Mouse (Mus musculus) thymus, postnatal 14 days (tissue): ENCODE measurements at regions not wholly inside any gene's neighbourhood (a gene's known extent, or its start where the extent isn't known, plus 50 kb on each side); places are given as distances from the start of the nearest gene placed in this dataset.

Source experiments
- DNase-seq: peaks from one replicate; pipeline ENCODE4 v3.0.0; 2021

DNA sequence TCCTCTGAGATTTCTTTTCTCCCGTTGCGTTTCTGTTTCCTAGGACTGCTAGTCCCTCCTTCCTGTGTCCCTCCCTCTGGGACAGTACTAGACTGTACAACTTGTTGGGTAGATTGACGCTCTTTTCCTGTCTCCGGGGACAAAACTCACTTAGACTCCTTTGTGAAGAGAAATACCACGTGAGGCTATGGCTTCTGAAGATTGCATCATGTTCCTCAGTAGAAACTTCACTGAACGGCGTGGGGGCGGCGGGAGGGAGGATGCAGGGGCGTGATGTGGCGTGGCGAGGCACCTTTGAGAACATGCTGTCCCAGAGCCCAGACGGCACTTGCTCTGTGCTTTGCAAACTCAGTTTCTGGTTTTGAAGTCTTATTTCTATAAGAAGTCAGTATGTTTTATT lies 78.5 kb downstream of the Spata18 start:
- DNase-seq: no peak

DNA sequence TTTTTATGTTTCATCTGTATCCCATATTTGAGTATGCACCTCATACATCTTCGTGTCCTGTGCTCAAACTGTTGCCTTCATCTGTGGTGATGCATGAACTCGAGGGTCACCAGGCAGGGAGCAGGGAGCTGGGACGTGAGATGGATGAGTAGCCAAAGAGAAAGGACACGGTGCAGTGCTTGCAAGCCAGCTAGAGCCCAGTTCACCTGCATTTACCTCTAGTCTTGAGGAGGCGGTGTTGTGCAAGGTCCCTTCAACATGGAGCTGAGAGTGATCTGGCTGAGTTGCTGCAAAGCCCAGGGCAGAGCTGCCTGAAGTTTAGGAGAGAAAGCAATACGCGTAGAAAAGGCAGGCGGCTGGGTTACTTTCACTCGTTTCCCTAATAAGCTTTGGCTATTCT lies 80.2 kb downstream of the Spata18 start:
- no peak for DNase-seq

DNA sequence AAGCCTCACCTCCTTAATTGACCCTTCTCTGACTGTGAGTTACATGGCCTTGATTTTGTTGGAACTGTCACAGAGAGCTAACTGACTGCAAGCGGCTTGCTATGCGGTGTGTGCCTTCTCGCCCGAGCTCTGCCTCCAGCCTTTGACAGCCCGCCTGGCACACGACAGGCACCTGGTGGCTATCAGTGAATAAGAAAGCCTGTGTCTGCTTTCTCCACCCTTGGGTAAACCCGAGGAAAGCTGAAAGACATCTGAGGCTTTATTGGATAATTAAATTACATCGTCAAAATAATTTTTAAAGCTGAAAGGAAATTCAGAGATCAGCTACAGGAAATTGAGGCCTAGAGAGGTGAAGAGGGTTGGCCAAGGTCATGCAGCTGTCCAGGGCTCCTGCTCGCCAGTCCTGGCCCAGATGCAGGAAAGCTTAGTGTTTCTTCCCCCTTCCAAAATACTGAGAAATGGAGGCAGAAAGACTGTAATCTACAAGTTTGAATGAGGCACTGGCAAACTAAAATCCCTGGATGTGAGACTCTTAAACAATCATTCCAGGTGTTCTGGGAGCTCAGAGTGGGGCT lies 80.9 kb downstream of the Spata18 start:
- no peak for DNase-seq

DNA sequence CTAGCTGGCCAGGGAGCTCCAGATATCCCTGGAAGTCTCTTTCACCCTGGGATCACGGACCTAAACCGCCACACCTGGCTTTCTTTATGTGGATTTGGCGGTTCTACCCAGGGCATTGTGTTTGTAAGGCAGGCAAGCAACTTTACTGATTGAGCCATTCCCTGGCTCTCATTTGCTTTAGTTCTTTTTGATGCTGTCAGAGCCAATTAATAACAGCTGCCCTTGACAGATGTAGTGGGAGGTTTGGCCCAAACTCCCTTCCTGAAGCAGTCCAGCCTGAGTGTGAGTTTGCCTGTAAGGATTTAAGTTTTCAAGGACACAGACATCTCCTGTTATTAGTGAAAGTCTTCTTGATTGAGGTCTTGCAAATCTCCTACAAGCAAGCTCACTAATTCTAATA lies 89.6 kb downstream of the Spata18 start:
- DNase-seq: no peak

DNA sequence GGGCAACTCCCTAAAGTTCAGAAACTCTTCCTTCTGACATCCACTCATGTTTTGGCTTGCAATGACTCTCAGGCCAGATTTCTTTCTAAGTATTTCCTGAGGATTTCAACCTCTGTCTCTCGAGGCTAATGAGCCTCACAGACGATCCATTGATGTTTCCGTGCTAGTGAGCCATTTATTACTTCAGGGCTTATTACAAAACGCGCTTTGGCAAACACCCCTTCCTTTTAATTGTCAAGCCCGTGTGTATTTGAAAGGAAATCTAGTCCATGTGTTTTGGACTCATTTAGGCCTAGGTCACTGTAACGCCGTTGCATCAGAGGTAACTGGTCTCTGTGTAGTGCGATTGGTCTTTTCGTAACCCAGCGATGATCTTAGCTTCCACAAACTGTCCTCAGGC lies 90.3 kb downstream of the Spata18 start:
- DNase-seq: no peak

DNA sequence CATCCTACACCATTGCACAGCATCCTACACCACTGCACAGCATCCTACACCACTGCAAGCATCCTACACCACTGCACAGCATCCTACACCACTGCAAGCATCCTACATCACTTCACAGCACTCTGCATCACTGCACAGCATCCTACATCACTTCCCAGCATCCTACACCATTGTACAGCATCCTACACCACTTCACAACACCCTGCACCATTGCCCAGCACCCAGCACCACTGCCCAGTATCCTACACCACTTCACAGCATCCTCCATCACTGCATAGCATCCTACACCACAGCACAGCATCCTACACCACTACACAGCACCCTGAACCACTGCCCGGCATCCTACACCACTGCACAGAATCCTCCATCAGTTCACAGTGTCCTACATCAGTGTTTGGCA lies 92.8 kb downstream of the Spata18 start:
- no peak for DNase-seq

DNA sequence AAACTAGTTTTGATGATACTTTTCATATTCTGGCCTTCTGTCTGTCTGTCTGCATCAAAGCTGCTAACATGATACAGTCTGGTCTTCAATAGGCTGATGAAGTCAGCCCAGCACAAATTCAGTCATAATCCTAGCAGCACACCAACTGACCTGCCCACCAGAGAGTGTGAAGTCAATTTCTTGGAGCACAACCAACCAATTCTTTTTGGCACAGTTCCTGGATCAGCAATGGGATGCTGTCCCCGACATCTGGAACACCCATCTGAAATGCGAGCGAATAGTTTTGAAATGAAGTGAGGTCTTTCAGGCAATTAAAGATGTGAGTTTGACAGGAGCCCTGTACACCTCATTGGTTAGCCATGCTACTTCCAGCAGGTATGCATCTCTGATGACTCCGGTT lies 98.6 kb downstream of the Spata18 start:
- no peak for DNase-seq

DNA sequence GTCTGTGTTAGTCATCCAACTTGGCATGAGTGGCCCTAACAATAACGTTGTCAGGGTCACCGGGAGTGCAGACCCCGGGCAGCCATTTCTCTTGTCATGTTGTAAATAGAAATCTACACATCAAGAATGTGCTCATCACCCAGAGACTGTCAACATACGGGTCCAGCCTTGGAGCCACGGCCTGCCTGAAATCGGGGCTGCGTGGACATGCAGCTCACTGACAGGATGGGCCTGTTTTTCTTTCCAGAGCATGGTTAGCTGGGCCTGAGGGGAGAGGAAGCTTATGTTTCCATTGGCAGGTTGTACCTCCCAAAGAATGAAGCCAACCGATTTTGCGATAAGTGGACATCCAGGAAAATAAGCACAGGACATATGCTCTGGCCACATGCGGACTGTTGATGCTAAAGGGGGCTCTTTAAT lies 101.1 kb downstream of the Spata18 start:
- DNase-seq: no peak

DNA sequence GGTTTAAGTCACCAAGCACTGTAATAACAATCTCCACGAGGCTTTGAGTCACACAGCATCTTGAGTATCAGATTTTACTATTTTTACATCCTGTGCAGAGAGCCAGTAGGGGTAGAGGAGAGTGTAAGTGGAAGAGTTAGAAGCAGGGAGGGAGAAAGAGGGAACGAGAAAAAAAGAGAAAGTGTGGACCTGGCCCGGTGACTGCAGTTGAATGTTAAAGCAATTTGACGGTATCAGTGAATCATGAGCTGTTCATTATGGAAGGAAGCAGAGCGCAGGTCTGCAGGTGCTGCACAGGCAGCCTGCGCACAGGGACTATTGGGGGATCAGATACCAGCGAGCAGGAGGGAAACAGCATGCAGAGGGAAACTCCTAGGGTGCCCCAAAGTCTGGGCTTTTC lies 102.6 kb downstream of the Spata18 start:
- DNase-seq: no peak

DNA sequence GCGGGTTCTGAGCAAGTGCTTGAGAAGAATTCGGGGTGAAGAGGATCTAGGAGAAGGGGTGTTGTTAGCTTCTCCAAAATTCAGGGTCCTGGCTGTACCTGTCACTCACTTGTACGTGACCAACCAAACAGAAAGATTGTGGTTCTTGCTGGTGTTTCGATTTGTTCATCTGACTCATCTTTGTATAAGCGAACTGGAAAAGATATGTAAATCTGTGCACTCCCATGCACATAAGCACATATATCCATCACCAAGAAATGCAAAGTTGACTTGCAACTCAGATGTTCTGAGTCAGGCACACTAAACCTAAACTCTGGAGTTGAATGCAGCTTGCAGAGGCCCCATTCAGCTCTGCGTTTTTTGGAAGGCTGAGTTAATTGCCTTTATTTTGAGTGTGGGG lies 107.4 kb downstream of the Spata18 start:
- no peak for DNase-seq

DNA sequence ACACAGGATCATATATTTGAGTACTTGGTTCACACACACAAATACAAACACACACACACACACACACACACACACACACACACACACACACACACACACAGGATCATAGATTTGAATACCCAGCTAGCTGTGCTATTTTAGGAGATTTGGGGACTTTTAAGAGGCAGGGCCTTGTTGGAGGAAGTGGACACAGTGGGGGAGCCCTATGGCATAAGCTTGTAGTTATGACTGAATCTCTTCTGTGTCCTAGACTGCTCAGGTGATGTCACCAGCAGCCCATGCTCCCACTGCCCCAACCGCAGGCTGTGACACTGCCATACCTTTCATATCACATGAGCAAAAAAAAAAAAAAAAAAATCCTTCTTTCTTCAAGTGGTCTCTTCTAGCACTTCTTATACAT lies 110.1 kb downstream of the Spata18 start:
- no peak for DNase-seq

DNA sequence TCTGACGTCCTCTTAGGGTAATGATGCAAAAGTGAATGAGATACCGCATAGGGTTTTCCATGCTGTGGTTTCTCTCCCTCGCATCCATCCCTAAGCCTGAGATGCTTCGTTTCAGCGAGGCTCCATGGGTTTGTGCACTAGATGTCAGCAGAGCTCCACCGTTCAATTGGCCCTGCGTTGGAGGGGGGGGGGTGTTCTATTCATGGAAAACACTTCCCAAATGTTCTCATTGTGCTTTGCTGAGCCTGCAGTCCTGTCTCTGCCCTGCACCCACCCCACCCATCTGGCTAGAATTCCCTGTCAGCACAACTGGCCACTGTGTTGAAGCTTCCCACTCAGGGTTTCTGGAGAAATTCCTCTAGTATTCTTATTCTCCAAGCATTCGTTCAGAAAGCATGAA lies 110.5 kb downstream of the Spata18 start:
- DNase-seq: no peak

DNA sequence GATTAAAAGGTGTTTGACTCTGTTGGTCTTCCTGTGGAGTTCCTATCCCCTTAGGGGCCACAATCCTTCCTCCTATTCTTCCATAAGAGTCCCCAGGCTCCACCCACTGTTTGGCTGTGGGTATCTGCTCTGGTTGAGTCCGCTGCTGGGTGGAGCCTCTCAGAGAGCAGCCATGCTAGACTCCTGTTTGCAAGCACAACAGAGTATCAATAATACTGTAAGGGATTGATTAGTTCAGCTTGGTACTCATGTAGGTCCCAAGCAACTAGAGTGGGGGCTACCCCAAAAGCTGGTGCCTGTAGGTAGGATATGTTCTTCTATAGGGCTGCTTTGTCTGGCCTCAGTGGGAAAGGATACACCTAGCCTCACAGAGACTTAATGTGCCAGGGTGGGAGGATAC lies 113.0 kb downstream of the Spata18 start:
- no peak for DNase-seq

DNA sequence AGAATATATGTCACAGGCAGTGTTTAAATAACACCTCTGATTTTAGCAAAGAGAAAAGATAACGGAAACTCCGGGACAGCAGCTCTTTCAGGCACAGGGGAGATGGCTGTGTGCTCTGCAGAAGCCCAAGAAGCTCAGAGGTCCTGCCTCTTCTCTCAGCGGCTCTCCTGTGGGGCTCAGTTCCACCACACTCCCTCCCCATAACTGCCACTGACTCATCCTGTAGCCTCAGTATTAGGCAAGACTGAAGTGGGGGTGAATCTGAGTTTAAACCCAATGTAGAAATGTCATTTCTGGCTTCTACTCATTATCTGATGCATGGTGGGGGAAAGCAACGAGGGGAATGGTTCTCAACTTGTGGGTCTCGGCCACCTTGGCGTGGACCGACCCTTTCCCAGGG lies 114.3 kb downstream of the Spata18 start:
- DNase-seq: no peak

DNA sequence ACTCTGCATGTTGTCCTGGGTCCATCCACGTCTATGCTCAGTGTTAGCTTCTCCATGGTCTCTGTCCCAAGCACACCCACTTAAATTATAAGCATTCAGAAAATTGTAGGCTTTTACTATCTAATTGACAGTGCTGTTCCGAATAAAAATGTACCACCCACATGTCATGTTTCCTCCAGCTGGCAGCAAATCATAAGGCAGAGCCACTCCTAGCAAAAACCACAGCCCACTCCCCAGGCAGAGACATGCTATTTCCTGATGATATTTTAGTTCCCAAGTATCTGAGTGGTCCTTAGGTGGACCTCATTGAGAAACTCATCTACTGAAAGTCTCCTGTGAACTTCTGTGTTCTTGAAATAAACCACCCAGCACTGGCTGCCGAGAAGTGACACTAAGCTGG lies 117.1 kb downstream of the Spata18 start:
- no peak for DNase-seq

DNA sequence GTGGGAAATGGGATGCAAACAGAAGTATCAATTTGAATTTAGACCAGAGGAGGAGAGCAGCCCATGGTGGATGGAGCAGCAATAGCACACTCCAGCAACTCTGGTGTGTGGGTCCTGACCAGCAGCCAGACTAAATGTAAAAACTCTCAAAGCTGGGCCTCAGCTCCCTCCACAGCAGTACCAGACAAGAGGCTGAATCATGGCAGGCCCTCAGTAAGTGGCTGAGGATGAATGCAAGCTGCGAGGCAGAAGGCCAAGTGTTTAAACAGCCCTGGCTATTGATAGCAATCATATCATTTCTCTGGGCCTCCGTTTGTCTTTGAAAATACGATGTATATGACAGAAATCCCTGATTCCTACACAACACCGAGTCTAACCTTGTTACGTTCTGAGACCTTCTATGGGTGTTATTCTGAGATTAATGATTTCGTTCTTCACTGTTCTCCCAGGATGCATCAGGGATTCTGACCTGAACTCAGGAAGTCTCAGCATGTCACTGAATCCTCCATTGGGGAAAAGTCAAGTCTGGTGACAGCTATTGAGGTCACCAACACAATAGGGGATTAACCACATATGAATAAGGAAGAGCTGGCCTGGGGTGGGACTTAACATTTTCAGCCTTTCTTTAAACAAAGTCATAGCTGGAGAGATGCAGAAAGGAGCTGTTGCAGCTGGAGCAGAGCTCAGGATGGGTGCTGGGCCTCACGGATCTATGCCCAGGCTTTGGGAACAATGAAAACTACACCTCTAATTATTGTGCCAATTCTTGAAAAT lies 124.8 kb downstream of the Spata18 start:
- no peak for DNase-seq

DNA sequence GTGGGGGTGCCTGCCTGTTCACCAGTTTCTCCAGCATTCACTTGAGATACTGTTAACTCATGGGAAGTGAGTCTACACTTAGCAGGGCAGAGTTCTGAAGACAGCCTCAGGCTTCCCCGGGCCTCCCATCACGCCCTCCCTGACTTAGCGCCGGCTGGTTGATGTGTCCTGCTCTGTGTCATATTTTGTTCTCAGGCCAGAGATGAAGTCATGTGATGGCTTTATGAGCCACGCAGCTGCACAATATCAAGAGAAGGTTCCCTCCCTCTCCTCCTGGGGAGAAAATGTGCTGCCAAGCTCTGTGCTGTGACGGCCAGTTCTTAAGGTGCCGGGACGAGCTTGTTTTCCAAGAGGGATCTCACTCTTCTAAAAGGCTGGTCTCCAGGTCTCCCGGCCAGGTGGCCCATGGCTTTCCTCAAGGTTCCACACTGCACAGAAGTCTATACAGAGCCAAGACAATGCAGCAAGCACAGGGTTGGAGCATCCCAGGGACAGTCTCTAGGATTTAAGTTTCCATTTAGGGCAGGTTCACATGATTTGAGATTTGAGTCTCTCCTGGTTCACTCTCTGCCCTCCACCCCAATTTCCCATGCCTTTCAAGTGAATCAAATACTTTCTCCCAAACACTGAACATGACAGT lies 126.2 kb downstream of the Spata18 start:
- DNase-seq: no peak

DNA sequence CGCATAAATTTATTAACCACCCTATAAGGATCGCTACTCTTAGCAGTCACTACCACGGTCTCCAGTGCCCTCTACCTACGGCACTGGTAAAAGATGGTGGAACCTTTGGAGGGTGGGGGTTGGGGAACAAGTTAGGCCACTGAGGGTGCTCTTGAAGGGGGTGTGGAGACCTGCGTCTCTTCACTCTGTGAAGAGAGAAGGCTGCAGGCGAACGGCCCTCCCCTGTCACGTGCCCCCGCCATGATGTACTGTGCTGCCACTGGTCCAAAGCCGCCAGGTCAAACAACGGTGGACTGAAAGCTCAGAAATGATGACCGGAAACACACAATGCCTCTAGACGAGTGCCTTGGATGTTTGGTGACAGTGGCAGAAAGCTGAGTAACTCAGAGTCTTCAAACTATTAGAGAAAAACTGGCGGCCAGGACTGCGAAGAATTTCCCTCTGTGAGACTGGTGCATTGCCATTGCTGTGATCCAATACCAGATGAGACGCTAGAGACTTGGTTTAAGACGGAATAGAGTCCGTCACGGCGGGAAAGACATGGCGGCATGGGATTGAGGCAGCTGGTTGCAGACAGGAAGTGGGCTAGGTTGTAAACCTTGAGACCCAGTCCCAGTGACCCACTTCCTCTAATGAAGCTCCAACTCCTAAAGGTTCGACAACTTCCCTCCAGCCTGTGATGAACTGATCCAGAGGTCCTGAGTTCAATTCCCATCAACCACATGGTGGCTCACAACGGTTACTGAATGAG lies 130.2 kb downstream of the Spata18 start:
- no peak for DNase-seq

DNA sequence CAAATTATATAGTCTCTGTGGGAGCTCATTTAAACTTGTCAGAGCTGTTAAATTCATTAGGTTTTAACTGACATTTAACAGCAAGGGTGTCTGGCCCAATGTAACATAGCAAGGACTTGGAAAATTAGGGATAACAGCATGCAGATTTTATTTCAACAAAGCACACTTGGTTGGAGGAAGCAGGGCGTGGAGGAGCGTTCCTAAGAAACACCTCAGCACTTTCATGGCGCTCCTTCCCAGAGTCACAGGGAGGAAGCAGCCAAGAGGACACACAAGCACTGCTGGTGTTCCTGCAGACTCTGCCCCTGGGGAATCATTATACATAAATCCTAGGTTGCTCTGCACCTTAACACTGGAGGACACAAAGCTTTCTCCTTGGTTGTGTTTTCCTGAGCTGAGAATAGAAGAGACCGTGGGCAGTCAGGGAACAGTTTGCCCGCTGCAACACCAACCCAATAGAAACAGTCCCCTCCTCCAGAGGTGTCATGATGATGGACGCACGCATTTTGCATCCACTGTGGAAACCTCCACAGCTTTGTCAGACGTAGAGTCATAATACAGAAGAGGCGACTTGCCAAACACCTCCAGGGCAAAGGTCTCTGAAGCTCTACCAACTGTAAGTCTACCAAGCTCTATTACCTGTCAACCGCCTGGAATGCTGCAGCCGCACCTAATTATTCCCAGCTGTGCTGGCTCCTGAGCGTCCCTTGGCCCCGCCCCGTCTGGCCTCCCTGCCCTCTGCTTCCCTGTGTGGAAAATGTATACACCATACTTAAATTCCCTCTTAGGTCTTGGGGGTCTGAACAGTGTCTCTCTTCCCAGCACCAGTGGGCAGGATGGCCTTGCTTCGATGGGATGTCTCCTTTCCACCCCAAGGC lies 131.3 kb downstream of the Spata18 start:
- DNase-seq: no peak

DNA sequence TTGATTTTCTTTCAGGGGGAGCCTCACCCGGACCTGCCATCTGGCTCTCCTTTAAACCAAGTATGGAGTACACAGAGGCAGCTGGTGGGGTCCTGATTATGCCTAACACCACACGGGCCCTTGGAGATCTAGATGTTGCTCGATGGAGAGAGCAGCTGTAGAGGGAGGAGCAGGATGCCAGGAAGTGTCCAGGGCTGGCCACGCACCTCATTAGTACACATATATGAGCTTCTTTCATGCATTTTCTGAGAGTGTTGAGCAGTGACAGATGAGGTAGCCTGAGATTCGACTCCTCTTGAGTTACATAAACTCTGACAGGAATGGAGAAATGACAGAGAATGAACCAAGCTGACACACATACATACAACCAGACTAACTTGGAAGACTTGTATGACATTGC lies 136.1 kb downstream of the Spata18 start:
- no peak for DNase-seq

DNA sequence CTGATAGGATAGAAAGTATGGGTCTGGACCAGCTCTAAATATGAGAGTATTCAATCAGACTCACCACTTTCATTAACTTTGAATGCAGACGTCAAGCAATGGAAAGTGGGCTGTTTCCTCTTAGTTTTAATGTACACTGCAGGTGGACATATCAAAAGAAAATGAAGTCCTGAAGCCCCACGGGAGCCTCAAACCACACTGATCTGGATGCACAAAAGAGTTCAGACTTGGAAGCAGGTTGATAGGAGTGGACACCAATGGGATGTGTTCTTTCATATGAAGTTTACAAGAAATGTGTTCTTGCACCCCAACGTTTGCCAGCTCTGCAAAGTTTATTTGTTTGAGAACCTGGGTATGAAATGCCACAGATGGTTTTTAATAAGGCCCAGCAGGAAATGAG lies 141.0 kb downstream of the Spata18 start:
- no peak for DNase-seq

DNA sequence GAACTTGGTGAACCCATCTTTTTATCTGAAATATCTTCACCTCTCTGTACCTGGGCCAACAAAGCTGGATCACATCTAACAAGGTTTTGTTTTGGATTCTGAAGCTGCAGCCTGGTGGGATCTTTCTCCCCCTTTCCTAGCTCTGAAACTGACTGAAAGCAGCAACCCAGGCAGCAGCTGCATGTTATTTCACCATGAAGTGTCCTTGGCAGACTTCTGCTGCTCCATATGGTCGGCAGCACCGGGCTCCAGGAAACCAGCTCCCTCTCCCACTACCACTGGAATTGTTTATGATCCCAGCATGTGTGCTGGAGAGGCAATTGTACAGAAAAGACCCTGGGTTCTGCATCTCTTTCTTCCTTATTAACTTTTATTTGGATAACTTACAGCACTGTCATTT lies 145.0 kb downstream of the Spata18 start:
- DNase-seq: no peak

DNA sequence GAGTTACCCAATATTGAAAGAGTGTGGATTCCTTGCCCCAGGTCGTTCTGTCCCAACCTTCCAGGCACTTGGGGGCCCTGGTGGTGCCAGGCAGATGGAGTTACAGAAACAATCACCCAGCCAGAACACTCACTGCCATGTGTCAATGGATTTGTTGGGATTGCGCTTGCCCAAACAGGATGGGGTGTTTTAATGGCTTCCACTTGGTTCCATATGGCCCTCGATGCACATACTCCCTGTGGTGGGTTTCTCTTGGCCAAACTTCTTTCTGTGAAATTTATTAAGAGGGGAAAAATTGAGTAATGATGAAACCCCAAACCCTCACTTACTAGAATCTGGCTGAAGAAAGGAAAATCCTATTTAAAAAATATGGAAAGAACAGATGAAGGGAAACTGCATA lies 146.8 kb downstream of the Spata18 start:
- DNase-seq: no peak
